Mouse (Mus musculus): Measurements from ENCODE around the gene Rad50.

The Rad50 gene

GRCm38 (mm10) chr11:53698521-53698920 lies 8.6 kb downstream of the Rad50 start:
- no peak for DNase-seq (ENCODE audit: low spot score in 2 of 2)

GRCm38 (mm10) chr11:53691979-53692378 lies 15.1 kb downstream of the Rad50 start:
- no peak for DNase-seq (ENCODE audit: low spot score in 2 of 2)

GRCm38 (mm10) chr11:53682994-53683530 lies 24.1 kb downstream of the Rad50 start:
- DNase-seq (ENCODE audit: low spot score in 2 of 2) = no peak

GRCm38 (mm10) chr11:53682170-53682569 lies 24.9 kb downstream of the Rad50 start:
- DNase-seq (ENCODE audit: low spot score in 2 of 2) = no peak

GRCm38 (mm10) chr11:53681686-53682085 lies 25.4 kb downstream of the Rad50 start:
- DNase-seq (ENCODE audit: low spot score in 2 of 2) = no peak

- no peak for DNase-seq (ENCODE audit: low spot score in 2 of 2)
Observed at GRCm38 (mm10) chr11:53680141-53680540, 27.0 kb downstream of the Rad50 start.

GRCm38 (mm10) chr11:53671414-53671813 lies 35.7 kb downstream of the Rad50 start:
- no peak for DNase-seq (ENCODE audit: low spot score in 2 of 2)

GRCm38 (mm10) chr11:53664091-53664490 lies 43.0 kb downstream of the Rad50 start:
- DNase-seq (ENCODE audit: low spot score in 2 of 2) = no peak

GRCm38 (mm10) chr11:53662794-53663674 lies 44.1 kb downstream of the Rad50 start:
- DNase-seq (ENCODE audit: low spot score in 2 of 2) = peak; percentile 32 to 69

GRCm38 (mm10) chr11:53657828-53658227 lies 49.3 kb downstream of the Rad50 start:
- DNase-seq (ENCODE audit: low spot score in 2 of 2) = no peak

- DNase-seq (ENCODE audit: low spot score in 2 of 2) = no peak
Observed at GRCm38 (mm10) chr11:53657381-53657780, 49.7 kb downstream of the Rad50 start.

GRCm38 (mm10) chr11:53656558-53657202 lies 50.4 kb downstream of the Rad50 start:
- DNase-seq (ENCODE audit: low spot score in 2 of 2) = no peak

- no peak for DNase-seq (ENCODE audit: low spot score in 2 of 2)
Observed at GRCm38 (mm10) chr11:53655043-53655442, 52.1 kb downstream of the Rad50 start.

GRCm38 (mm10) chr11:53652427-53652826 lies 54.7 kb downstream of the Rad50 start:
- DNase-seq (ENCODE audit: low spot score in 2 of 2) = no peak

GRCm38 (mm10) chr11:53651441-53651840 lies 55.7 kb downstream of the Rad50 start:
- no peak for DNase-seq (ENCODE audit: low spot score in 2 of 2)

- DNase-seq (ENCODE audit: low spot score in 2 of 2) = no peak
Observed at GRCm38 (mm10) chr11:53644017-53644416, 63.1 kb downstream of the Rad50 start.

- no peak for DNase-seq (ENCODE audit: low spot score in 2 of 2)
Observed at GRCm38 (mm10) chr11:53642744-53643279, 64.3 kb downstream of the Rad50 start.

- DNase-seq (ENCODE audit: low spot score in 2 of 2) = no peak
Observed at GRCm38 (mm10) chr11:53637803-53638260, 69.3 kb downstream of the Rad50 start.

GRCm38 (mm10) chr11:53637046-53637802 lies 69.9 kb downstream of the Rad50 start:
- no peak for DNase-seq (ENCODE audit: low spot score in 2 of 2)

GRCm38 (mm10) chr11:53636183-53636646 lies 70.9 kb downstream of the Rad50 start:
- peak in 1 of 2 experiments; percentile 18 for DNase-seq (ENCODE audit: low spot score in 2 of 2)

- no peak for DNase-seq (ENCODE audit: low spot score in 2 of 2)
Observed at GRCm38 (mm10) chr11:53635590-53636182, 71.4 kb downstream of the Rad50 start.

Measured in left cerebral cortex, adult 9 months (tissue).